Mouse (Mus musculus): ENCODE data around the gene Flnb.
A peak's percentile ranks its signal among the peaks of the same experiment; 100 is the strongest.

Flnb gene

GRCm38 (mm10) chr14:7826151-7826937, 8.6 kb downstream of the Flnb start:
- no peak for DNase-seq (ENCODE audit: low spot score)

- DNase-seq (ENCODE audit: low spot score) = no peak
Measured at GRCm38 (mm10) chr14:7829181-7829580, 11.4 kb downstream of the Flnb start.

- no peak for DNase-seq (ENCODE audit: low spot score)
Measured at GRCm38 (mm10) chr14:7831770-7832439, 14.1 kb downstream of the Flnb start.

GRCm38 (mm10) chr14:7832440-7832783, 14.7 kb downstream of the Flnb start:
- no peak for DNase-seq (ENCODE audit: low spot score)

- no peak for DNase-seq (ENCODE audit: low spot score)
Measured at GRCm38 (mm10) chr14:7833458-7833857, 15.7 kb downstream of the Flnb start.

- no peak for DNase-seq (ENCODE audit: low spot score)
Measured at GRCm38 (mm10) chr14:7838564-7839089, 20.9 kb downstream of the Flnb start.

- no peak for DNase-seq (ENCODE audit: low spot score)
Measured at GRCm38 (mm10) chr14:7839950-7840514, 22.3 kb downstream of the Flnb start.

GRCm38 (mm10) chr14:7842631-7843332, 25.0 kb downstream of the Flnb start:
- DNase-seq (ENCODE audit: low spot score) = no peak

- no peak for DNase-seq (ENCODE audit: low spot score)
Measured at GRCm38 (mm10) chr14:7846696-7847095, 28.9 kb downstream of the Flnb start.

- peak; percentile 20 for DNase-seq (ENCODE audit: low spot score)
Measured at GRCm38 (mm10) chr14:7847746-7848232, 30.0 kb downstream of the Flnb start.

- DNase-seq (ENCODE audit: low spot score) = no peak
Measured at GRCm38 (mm10) chr14:7850913-7851312, 33.2 kb downstream of the Flnb start.

GRCm38 (mm10) chr14:7851543-7852065, 33.8 kb downstream of the Flnb start:
- peak; percentile 61 for DNase-seq (ENCODE audit: low spot score)

- peak; percentile 37 for DNase-seq (ENCODE audit: low spot score)
Measured at GRCm38 (mm10) chr14:7853691-7854090, 35.9 kb downstream of the Flnb start.

- no peak for DNase-seq (ENCODE audit: low spot score)
Measured at GRCm38 (mm10) chr14:7854366-7854765, 36.6 kb downstream of the Flnb start.

GRCm38 (mm10) chr14:7855101-7855500, 37.3 kb downstream of the Flnb start:
- DNase-seq (ENCODE audit: low spot score) = no peak

GRCm38 (mm10) chr14:7855501-7855900, 37.7 kb downstream of the Flnb start:
- no peak for DNase-seq (ENCODE audit: low spot score)

- DNase-seq (ENCODE audit: low spot score) = no peak
Measured at GRCm38 (mm10) chr14:7856348-7856747, 38.6 kb downstream of the Flnb start.

GRCm38 (mm10) chr14:7857835-7858234, 40.1 kb downstream of the Flnb start:
- DNase-seq (ENCODE audit: low spot score) = no peak

GRCm38 (mm10) chr14:7858430-7858829, 40.7 kb downstream of the Flnb start:
- no peak for DNase-seq (ENCODE audit: low spot score)

- DNase-seq (ENCODE audit: low spot score) = no peak
Measured at GRCm38 (mm10) chr14:7860525-7861154, 42.9 kb downstream of the Flnb start.

GRCm38 (mm10) chr14:7861275-7861674, 43.5 kb downstream of the Flnb start:
- no peak for DNase-seq (ENCODE audit: low spot score)

- no peak for DNase-seq (ENCODE audit: low spot score)
Measured at GRCm38 (mm10) chr14:7862226-7862625, 44.5 kb downstream of the Flnb start.

Measured in urinary bladder, postnatal 14 days (tissue).